Mouse (Mus musculus): ENCODE data around the gene Hpf1. TPM values are rescaled to one million over a fixed set of nuclear protein-coding genes. Genes with fewer than 3 reads are reported as not detected.

Hpf1 gene
- polyA plus RNA-seq, 1 experiment from 2014 or later = 99.7 TPM

- Histone ChIP-seq H3K27ac (no peak overlapping the region), H3K4me2 (no peak overlapping the region), H3K9ac (no peak overlapping the region), H3K4me3 (replicated peaks) (no peak overlapping the region), H3K4me1 (no peaks in the 10 kb centered on the region), H3K27me3 (replicated peaks) (no peaks in the 10 kb centered on the region), H3K36me3 (no peaks in the 10 kb centered on the region), H3K9me3 (no peaks in the 10 kb centered on the region)
- no peak for ATAC-seq (ENCODE audit: insufficient read depth, low FRiP score, low read depth)
- 82% methylated on average over 2 of the region's 2 CpGs for WGBS
Observed at GRCm38 (mm10) chr8:60869761-60870160, 20.5 kb upstream of the Hpf1 start.

- no peaks in the 10 kb centered on the region for H3K36me3 ChIP-seq
- 73% methylated on average over 13 of the region's 13 CpGs for WGBS
- H3K4me3 ChIP-seq (replicated peaks) = no peak overlapping the region
- H3K27ac ChIP-seq = no peak overlapping the region
- H3K4me1 ChIP-seq = no peaks in the 10 kb centered on the region
- ATAC-seq (ENCODE audit: insufficient read depth, low FRiP score, low read depth) = no peak
- no peak overlapping the region for H3K9ac ChIP-seq
- H3K4me2 ChIP-seq = no peak overlapping the region
- no peaks in the 10 kb centered on the region for H3K27me3 ChIP-seq (replicated peaks)
- no peaks in the 10 kb centered on the region for H3K9me3 ChIP-seq
Observed at GRCm38 (mm10) chr8:60870231-60871193, 19.7 kb upstream of the Hpf1 start.

- WGBS = 66% methylated on average over 2 of the region's 2 CpGs
- H3K4me3 ChIP-seq (replicated peaks) = no peak overlapping the region
- H3K4me1 ChIP-seq = no peaks in the 10 kb centered on the region
- no peak for ATAC-seq (ENCODE audit: insufficient read depth, low FRiP score, low read depth)
- no peak overlapping the region for H3K27ac ChIP-seq
- no peaks in the 10 kb centered on the region for H3K27me3 ChIP-seq (replicated peaks)
- H3K9me3 ChIP-seq = no peaks in the 10 kb centered on the region
- no peak overlapping the region for H3K4me2 ChIP-seq
- H3K9ac ChIP-seq = no peak overlapping the region
- H3K36me3 ChIP-seq = no peaks in the 10 kb centered on the region
Observed at GRCm38 (mm10) chr8:60878617-60879016, 11.6 kb upstream of the Hpf1 start.

GRCm38 (mm10) chr8:60883419-60884137, 6.6 kb upstream of the Hpf1 start:
- H3K9me3 ChIP-seq = no peaks in the 10 kb centered on the region
- H3K4me2 ChIP-seq = no peak overlapping the region
- H3K27ac ChIP-seq = no peak overlapping the region
- ATAC-seq (ENCODE audit: insufficient read depth, low FRiP score, low read depth) = no peak
- H3K9ac ChIP-seq = no peak overlapping the region
- no peaks in the 10 kb centered on the region for H3K27me3 ChIP-seq (replicated peaks)
- H3K4me3 ChIP-seq (replicated peaks) = no peak overlapping the region
- 64% methylated on average over 4 of the region's 4 CpGs for WGBS
- no peaks in the 10 kb centered on the region for H3K4me1 ChIP-seq
- H3K36me3 ChIP-seq = no peaks in the 10 kb centered on the region

- Histone ChIP-seq H3K27ac (no peak overlapping the region), H3K9ac (no peak overlapping the region), H3K4me3 (replicated peaks) (no peak overlapping the region), H3K36me3 (no peaks in the 10 kb centered on the region), H3K9me3 (no peaks in the 10 kb centered on the region), H3K4me1 (0 out of 2 replicates have a peak, but pooled peaks cover 4% of the 10 kb centered on the region), H3K4me2 (no peak overlapping the region), H3K27me3 (replicated peaks) (no peaks in the 10 kb centered on the region)
- WGBS = 50% methylated on average over 6 of the region's 6 CpGs
- ATAC-seq (ENCODE audit: insufficient read depth, low FRiP score, low read depth) = no peak
Observed at GRCm38 (mm10) chr8:60886736-60887135, 3.5 kb upstream of the Hpf1 start.

- Histone ChIP-seq H3K4me1 (0 out of 2 replicates have a peak, but pooled peaks cover 4% of the 10 kb centered on the region), H3K9me3 (no peaks in the 10 kb centered on the region), H3K27me3 (replicated peaks) (no peaks in the 10 kb centered on the region), H3K4me2 (peak overlapping the region; percentile 70), H3K36me3 (no peaks in the 10 kb centered on the region), H3K27ac (no peak overlapping the region), H3K9ac (no peak overlapping the region), H3K4me3 (replicated peaks) (no peak overlapping the region)
- ATAC-seq (ENCODE audit: insufficient read depth, low FRiP score, low read depth) = no peak
- 79% methylated on average over 11 of the region's 11 CpGs for WGBS
Observed at GRCm38 (mm10) chr8:60889131-60889842, 931 bp upstream of the Hpf1 start.

- H3K27ac ChIP-seq = no peak overlapping the region
- no peaks in the 10 kb centered on the region for H3K36me3 ChIP-seq
- H3K4me3 ChIP-seq (replicated peaks) = peak overlapping the region; percentile 80
- no peaks in the 10 kb centered on the region for H3K27me3 ChIP-seq (replicated peaks)
- ATAC-seq (ENCODE audit: insufficient read depth, low FRiP score, low read depth) = no peak
- peak overlapping the region; percentile 70 for H3K4me2 ChIP-seq
- H3K9ac ChIP-seq = peak overlapping the region; percentile 57
- 1% methylated on average over 21 of the region's 23 CpGs for WGBS
- 0 out of 2 replicates have a peak, but pooled peaks cover 4% of the 10 kb centered on the region for H3K4me1 ChIP-seq
- H3K9me3 ChIP-seq = no peaks in the 10 kb centered on the region
Observed at GRCm38 (mm10) chr8:60890520-60890874, 279 bp downstream of the Hpf1 start.

GRCm38 (mm10) chr8:60891757-60892156, 1.5 kb downstream of the Hpf1 start:
- WGBS = 89% methylated on average over 4 of the region's 4 CpGs
- no peak overlapping the region for H3K9ac ChIP-seq
- H3K27ac ChIP-seq = no peak overlapping the region
- no peaks in the 10 kb centered on the region for H3K36me3 ChIP-seq
- no peaks in the 10 kb centered on the region for H3K9me3 ChIP-seq
- 0 out of 2 replicates have a peak, but pooled peaks cover 4% of the 10 kb centered on the region for H3K4me1 ChIP-seq
- H3K4me2 ChIP-seq = peak overlapping the region; percentile 70
- no peaks in the 10 kb centered on the region for H3K27me3 ChIP-seq (replicated peaks)
- no peak overlapping the region for H3K4me3 ChIP-seq (replicated peaks)
- no peak for ATAC-seq (ENCODE audit: insufficient read depth, low FRiP score, low read depth)

- H3K9ac ChIP-seq = no peak overlapping the region
- H3K27me3 ChIP-seq (replicated peaks) = no peaks in the 10 kb centered on the region
- no peak overlapping the region for H3K27ac ChIP-seq
- 0 out of 2 replicates have a peak, but pooled peaks cover 3% of the 10 kb centered on the region for H3K4me1 ChIP-seq
- WGBS = 84% methylated on average over 6 of the region's 6 CpGs
- H3K4me3 ChIP-seq (replicated peaks) = no peak overlapping the region
- no peaks in the 10 kb centered on the region for H3K9me3 ChIP-seq
- 0 out of 2 replicates have a peak, but pooled peaks cover 3% of the 10 kb centered on the region for H3K36me3 ChIP-seq
- ATAC-seq (ENCODE audit: insufficient read depth, low FRiP score, low read depth) = no peak
- H3K4me2 ChIP-seq = no peak overlapping the region
Observed at GRCm38 (mm10) chr8:60895878-60896277, 5.7 kb downstream of the Hpf1 start.

- 87% methylated on average over 9 of the region's 9 CpGs for WGBS
- Histone ChIP-seq H3K4me1 (no peaks in the 10 kb centered on the region), H3K4me2 (no peak overlapping the region), H3K4me3 (replicated peaks) (no peak overlapping the region), H3K9ac (no peak overlapping the region), H3K9me3 (no peaks in the 10 kb centered on the region), H3K27me3 (replicated peaks) (no peaks in the 10 kb centered on the region), H3K27ac (no peak overlapping the region), H3K36me3 (peaks cover 4% of the 10 kb centered on the region; the same call in 1 of the 2 replicates)
- no peak for ATAC-seq (ENCODE audit: insufficient read depth, low FRiP score, low read depth)
Observed at GRCm38 (mm10) chr8:60900147-60900546, 9.9 kb downstream of the Hpf1 start.

GRCm38 (mm10) chr8:60912081-60912480, 21.9 kb downstream of the Hpf1 start:
- Histone ChIP-seq H3K9me3 (no peaks in the 10 kb centered on the region), H3K27me3 (replicated peaks) (no peaks in the 10 kb centered on the region), H3K4me1 (no peaks in the 10 kb centered on the region), H3K27ac (no peak overlapping the region), H3K9ac (no peak overlapping the region), H3K4me3 (replicated peaks) (no peak overlapping the region), H3K36me3 (0 out of 2 replicates have a peak, but pooled peaks cover 2% of the 10 kb centered on the region), H3K4me2 (no peak overlapping the region)
- WGBS = 75% methylated on average over 4 of the region's 4 CpGs
- no peak for ATAC-seq (ENCODE audit: insufficient read depth, low FRiP score, low read depth)

Data from stomach, embryonic 15.5 days (tissue).